Mouse (Mus musculus) stomach, embryonic 14.5 days (tissue): ENCODE results near the gene Gprin1. TPM values are rescaled to one million over a fixed set of nuclear protein-coding genes. Genes with fewer than 3 reads are reported as not detected.

Source experiments
- ATAC-seq: fragments of 200-750 bp; cut with Nextera tagmentation; 2 replicates; pipeline ENCODE4 v1.8.0; 2017; ENCODE audit warnings: low read depth, moderate TSS enrichment; ENCODE audit not compliant: insufficient number of reproducible peaks, insufficient read depth, low FRiP score
- H3K27ac ChIP-seq: fragments of 300-500 bp; sonication (generic); 2 replicates; pipeline ENCODE4 v1.5.1; 2014; ENCODE audit warnings: mild to moderate bottlenecking, low read length, moderate library complexity, mixed read lengths
- H3K27me3 ChIP-seq: fragments of 300-500 bp; sonication (generic); 2 replicates; pipeline ENCODE4 v1.6.1; 2014; ENCODE audit warnings: low read length, control low read depth, mixed read lengths; ENCODE audit not compliant: control insufficient read depth, insufficient read depth
- H3K36me3 ChIP-seq: fragments of 300-500 bp; sonication (generic); 2 replicates; pipeline ENCODE4 v1.6.1; 2014; ENCODE audit warnings: mild to moderate bottlenecking, control low read depth, low read length, moderate library complexity, mixed read lengths; ENCODE audit not compliant: control insufficient read depth, insufficient read depth
- H3K4me1 ChIP-seq: fragments of 300-500 bp; sonication (generic); 2 replicates; pipeline ENCODE4 v1.6.1; 2014; ENCODE audit warnings: low read length, control low read depth, mixed read lengths; ENCODE audit not compliant: control insufficient read depth, insufficient read depth
- H3K4me2 ChIP-seq: fragments of 300-500 bp; sonication (generic); replicated peaks from 2 replicates; pipeline ENCODE4 v1.6.1; 2014; ENCODE audit warnings: low read depth, low read length, control low read depth
- H3K4me3 ChIP-seq: fragments of 300-500 bp; sonication (generic); 2 replicates; pipeline ENCODE4 v1.5.1; 2014; ENCODE audit warnings: low read depth, low read length, control low read depth
- H3K9ac ChIP-seq: fragments of 300-500 bp; sonication (generic); replicated peaks from 2 replicates; pipeline ENCODE4 v1.6.1; 2014; ENCODE audit warnings: low read depth, mild to moderate bottlenecking, control low read depth, low read length, moderate library complexity, mixed read lengths
- H3K9me3 ChIP-seq: fragments of 300-500 bp; sonication (generic); 2 replicates; pipeline ENCODE4 v1.6.1; 2016; ENCODE audit warnings: low read depth, low read length, control low read depth; ENCODE audit not compliant: control insufficient read depth
- WGBS: fragments of 180-500 bp; shearing (Covaris S2); extraction: QIAGEN DNeasy Blood & Tissue Kit; methylation state at CpG from one replicate; pipeline ENCODE4 v1.1.7; 2014; 5-methylcytosine and 5-hydroxymethylcytosine counted together
- polyA plus RNA-seq: library from polyadenylated mRNA; unstranded; fragments of >200 nt; fragmentation: Nextera tagmentation; extraction: Ambion mirVana; gene quantifications from 2 replicates; pipeline ENCODE4 v1.2.1, GENCODE M21; 2014

The Gprin1 gene
- polyA plus RNA-seq: 0.65 and 0.90 TPM in 2 replicates

DNA sequence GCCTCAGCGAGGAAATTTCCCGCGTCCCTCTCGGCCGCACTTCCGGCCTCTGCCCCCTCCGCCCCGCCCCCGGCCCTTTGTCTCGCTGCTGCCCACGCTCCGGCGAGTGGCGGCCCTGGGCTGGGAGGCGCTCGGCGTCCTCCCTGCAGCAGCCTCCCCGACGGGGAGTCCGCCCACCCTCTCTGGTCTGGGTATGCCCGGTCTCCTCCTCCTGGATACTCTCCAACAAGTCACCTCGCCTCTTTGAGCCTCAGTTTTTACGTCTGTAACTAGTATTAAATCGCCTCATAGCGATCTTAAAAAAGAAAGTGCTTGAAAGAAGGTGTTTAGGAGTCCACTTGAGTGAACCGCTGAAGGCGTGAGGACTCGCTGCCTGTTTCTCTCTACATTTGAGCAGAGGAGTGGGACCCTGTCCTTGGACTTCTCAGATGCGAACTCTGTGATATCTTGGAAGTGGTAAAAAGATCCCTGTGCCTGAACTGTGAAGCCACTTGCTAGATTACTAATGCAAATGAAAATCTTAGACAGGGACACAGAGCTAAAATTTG lies at the start of gene Gprin1:
Gene Gprin1, minus strand, starts transcription at position 11 of the 548 bp plus-strand sequence.
- H3K4me2 ChIP-seq: peak within 1 kb of the TSS; percentile 93
- no peaks in the 10 kb centered on the region for H3K36me3 ChIP-seq
- ATAC-seq: no peak
- peaks cover 5% of the 10 kb centered on the region; the same call in 1 of the 2 replicates for H3K4me1 ChIP-seq
- H3K27me3 ChIP-seq: peaks cover 2% of the 10 kb centered on the region; the same call in 1 of the 2 replicates
- no peak within 1 kb of the TSS for H3K27ac ChIP-seq
- WGBS: 2% methylated on average over 27 of the region's 29 CpGs
- H3K9me3 ChIP-seq: no peaks in the 10 kb centered on the region
- peak within 1 kb of the TSS; percentile 46 for H3K4me3 ChIP-seq
- H3K9ac ChIP-seq: no peak within 1 kb of the TSS; the same call in 1 of the 2 replicates

GRCm38 (mm10) chr13:54798740-54799139 lies 49.1 kb upstream of the Gprin1 start:
- WGBS: 66% methylated on average over 10 of the region's 10 CpGs
- Histone ChIP-seq H3K4me1 (no peaks in the 10 kb centered on the region), H3K27ac (no peak overlapping the region)

DNA sequence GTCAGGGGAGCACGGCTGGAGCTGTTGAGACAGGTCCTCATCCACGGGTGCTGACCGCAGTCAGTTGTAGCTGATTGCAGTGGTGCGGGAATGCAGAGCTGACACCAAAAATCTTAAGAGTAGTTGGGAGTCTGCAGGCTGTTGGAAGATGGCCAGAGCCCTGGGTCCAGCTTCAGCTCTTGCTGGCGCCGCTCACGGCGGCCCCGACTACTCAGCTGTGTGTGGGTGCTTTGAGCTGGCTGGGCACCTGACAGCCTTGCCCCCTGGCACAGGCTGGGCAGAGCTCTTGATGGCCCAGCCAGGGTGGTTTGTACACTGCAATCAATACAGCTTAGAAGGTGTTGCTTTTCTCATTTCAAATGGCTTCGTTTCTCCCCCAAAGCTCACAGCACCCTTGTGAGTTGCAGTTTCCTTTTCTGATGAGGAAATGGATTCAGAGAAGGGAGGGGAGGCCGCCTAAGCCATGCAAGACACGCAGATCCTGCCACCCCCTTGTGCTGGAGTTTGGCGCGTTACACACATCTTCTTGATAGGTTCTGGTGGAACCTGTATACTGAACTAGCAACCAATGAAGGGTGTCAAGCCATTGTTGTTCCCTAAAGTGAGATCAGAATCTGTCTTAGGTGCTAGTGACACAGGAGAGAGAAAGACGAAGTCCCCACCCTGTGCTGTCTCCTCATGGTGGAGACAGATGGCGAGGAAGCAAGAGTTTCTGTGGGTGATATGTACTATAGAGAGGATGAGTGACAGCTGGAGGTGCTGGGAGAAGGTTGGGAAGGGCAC lies 48.4 kb upstream of the Gprin1 start:
- no peaks in the 10 kb centered on the region for H3K4me1 ChIP-seq
- no peak overlapping the region for H3K4me3 ChIP-seq
- no peak for ATAC-seq
- no peak overlapping the region for H3K9ac ChIP-seq
- no peaks in the 10 kb centered on the region for H3K27me3 ChIP-seq
- H3K27ac ChIP-seq: no peak overlapping the region
- no peak overlapping the region for H3K4me2 ChIP-seq
- 77% methylated on average over 16 of the region's 16 CpGs for WGBS
- H3K36me3 ChIP-seq: no peaks in the 10 kb centered on the region
- no peaks in the 10 kb centered on the region for H3K9me3 ChIP-seq

More at GRCm38 (mm10) chr13:54798740-54799139, 49.1 kb upstream of the Gprin1 start:
- no peaks in the 10 kb centered on the region for H3K36me3 ChIP-seq
- H3K4me3 ChIP-seq: no peak overlapping the region
- no peaks in the 10 kb centered on the region for H3K27me3 ChIP-seq
- H3K9me3 ChIP-seq: no peaks in the 10 kb centered on the region
- H3K9ac ChIP-seq: no peak overlapping the region
- no peak for ATAC-seq
- H3K4me2 ChIP-seq: no peak overlapping the region

GRCm38 (mm10) chr13:54797356-54797755 lies 47.7 kb upstream of the Gprin1 start:
- no peaks in the 10 kb centered on the region for H3K36me3 ChIP-seq
- H3K4me1 ChIP-seq: no peaks in the 10 kb centered on the region
- H3K9ac ChIP-seq: no peak overlapping the region
- H3K27me3 ChIP-seq: no peaks in the 10 kb centered on the region
- WGBS: 39% methylated on average over 4 of the region's 4 CpGs
- H3K27ac ChIP-seq: no peak overlapping the region
- no peak overlapping the region for H3K4me3 ChIP-seq
- no peak overlapping the region for H3K4me2 ChIP-seq
- no peaks in the 10 kb centered on the region for H3K9me3 ChIP-seq
- ATAC-seq: no peak

DNA sequence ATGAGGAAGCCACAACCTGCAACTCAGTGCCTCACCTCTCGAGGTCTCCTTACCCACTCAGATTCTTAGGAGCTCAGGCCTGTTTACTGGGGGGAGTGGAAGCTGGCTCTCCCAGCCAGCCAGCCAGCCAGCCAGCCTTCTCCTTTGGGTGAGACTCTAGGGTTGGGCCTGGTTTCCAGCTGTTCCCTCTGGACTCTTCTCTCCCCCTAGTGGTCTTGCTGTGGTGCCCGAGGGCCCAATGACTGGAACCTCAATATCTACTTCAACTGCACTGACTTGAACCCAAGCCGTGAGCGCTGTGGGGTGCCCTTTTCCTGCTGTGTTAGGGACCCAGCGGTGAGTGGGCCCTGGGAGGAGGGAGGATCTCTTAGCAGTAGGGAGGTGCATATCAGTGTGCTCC lies 45.2 kb upstream of the Gprin1 start:
- no peaks in the 10 kb centered on the region for H3K27me3 ChIP-seq
- no peak overlapping the region for H3K9ac ChIP-seq
- no peak overlapping the region for H3K27ac ChIP-seq
- H3K4me1 ChIP-seq: no peaks in the 10 kb centered on the region
- no peak overlapping the region for H3K4me2 ChIP-seq
- no peak overlapping the region for H3K4me3 ChIP-seq
- no peak for ATAC-seq
- H3K9me3 ChIP-seq: no peaks in the 10 kb centered on the region
- H3K36me3 ChIP-seq: no peaks in the 10 kb centered on the region
- 45% methylated on average over 5 of the region's 5 CpGs for WGBS

DNA sequence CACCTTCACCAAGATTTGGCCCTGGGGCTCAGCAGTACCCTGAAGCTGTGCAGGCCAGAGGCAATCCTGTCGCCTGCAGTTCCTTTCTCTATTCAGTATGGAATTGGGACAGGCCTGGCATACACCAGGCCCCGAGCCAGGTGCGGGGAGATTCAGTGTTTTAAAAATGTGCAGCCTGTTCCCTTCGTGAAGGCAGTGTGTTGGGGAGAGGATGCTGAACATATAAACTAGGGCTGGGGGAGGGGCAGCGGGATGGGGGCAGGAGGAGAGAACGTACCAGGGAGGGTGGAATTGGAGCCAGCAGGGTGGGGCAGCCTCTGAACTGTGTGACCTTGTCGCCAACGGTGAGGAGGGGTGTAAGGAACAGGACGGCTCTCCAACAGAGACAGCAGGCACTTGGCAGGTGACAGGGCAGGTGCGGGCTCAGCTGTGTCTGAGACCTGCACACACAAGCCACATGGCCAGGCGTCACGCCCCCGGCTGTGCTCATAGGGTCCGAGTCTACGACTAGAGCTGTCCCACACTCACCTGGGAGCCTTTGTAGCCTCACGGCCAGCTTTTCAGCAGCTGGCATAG lies 44.4 kb upstream of the Gprin1 start:
- Histone ChIP-seq H3K9ac (no peak overlapping the region), H3K36me3 (no peaks in the 10 kb centered on the region), H3K27ac (no peak overlapping the region), H3K4me1 (no peaks in the 10 kb centered on the region), H3K4me3 (no peak overlapping the region), H3K4me2 (no peak overlapping the region), H3K27me3 (no peaks in the 10 kb centered on the region), H3K9me3 (no peaks in the 10 kb centered on the region)
- WGBS: 65% methylated on average over 14 of the region's 16 CpGs
- ATAC-seq: no peak

DNA sequence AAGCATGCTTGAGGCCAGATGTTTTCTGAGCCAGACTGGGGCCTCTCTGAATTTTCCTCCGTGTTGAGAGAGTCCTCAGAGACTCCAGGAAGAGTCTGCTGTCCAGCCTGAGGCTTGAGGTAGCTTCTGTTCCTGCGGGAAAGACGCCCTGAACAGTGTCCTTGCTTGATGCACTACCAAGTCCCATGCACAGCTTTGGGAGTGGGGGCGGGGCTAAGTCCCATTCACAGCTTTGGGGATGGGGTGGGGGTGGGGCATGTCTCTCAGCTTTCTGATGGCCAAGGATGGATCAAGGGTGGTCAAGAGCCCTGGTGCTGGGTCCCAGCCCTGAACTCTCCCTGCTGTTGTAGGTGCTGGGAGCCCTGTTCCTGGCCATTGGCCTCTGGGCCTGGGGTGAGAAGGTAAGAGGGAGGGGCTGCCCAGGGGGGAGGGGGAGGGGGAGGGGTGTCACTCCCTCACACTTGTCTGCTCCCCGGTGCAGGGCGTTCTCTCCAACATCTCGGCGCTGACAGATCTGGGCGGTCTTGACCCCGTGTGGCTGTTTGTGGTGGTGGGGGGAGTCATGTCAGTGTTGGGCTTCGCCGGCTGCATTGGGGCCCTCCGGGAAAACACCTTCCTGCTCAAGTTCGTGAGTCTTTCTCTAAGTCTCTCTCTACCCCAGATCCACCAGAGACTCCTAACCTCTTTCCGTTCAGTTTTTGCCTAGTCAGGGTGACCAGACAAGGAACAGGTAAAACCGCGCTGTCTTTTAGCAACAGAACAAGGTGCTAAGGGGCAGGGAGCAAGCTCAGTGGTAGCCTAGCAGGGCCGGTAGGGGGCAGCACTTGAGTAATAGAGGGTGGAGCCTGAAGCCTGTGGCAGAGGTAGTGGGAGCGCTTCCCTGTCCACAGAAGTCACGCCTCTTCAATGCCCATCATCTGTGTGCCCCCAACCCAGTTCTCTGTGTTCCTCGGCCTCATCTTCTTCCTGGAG lies 42.9 kb upstream of the Gprin1 start:
- Histone ChIP-seq H3K4me1 (no peaks in the 10 kb centered on the region), H3K36me3 (no peaks in the 10 kb centered on the region), H3K27ac (no peak overlapping the region), H3K4me3 (no peak overlapping the region), H3K9ac (no peak overlapping the region), H3K9me3 (no peaks in the 10 kb centered on the region), H3K27me3 (no peaks in the 10 kb centered on the region), H3K4me2 (no peak overlapping the region)
- no peak for ATAC-seq
- 14% methylated on average over 20 of the region's 21 CpGs for WGBS
